Mouse (Mus musculus) layer of hippocampus, adult 6 months (tissue): Measurements from ENCODE around the gene Ciao1. TPM values are rescaled to one million over a fixed set of nuclear protein-coding genes. Genes with fewer than 3 reads are reported as not detected.

Source experiments
- long read RNA-seq, 2 experiments: library from polyadenylated mRNA; unstranded; transcript quantifications; one replicate each; pipeline ENCODE4 v2.0.0; 2019 to 2020
- polyA plus RNA-seq: library from polyadenylated mRNA; unstranded; fragments of <200 nt; fragmentation: Nextera tagmentation; gene quantifications from 2 replicates; pipeline ENCODE4 v1.2.3, GENCODE M21; 2021

The Ciao1 gene
- polyA plus RNA-seq = 36.4 and 36.7 TPM in 2 replicates
- long read RNA-seq, experiment 1, transcript Ciao1-201 (7 exons, 3,075 nt) = major isoform, 44 of 51 reads
- long read RNA-seq, experiment 1, partial matches to known transcripts = 4 of 51 reads
- long read RNA-seq, experiment 1, other reads (novel, unspliced or antisense) = 2 of 51 reads
- long read RNA-seq, experiment 2, transcript Ciao1-201 (7 exons, 3,075 nt) = major isoform, 137 of 151 reads
- long read RNA-seq, experiment 2, partial matches to known transcripts = 2 of 151 reads
- long read RNA-seq, experiment 2, other reads (novel, unspliced or antisense) = 9 of 151 reads

GRCm38 (mm10) chr2:127247592-127248333, at the start of gene Ciao1, which contains the start of gene Tmem127:
Gene Ciao1 (minus strand): TSS chr2:127247816.
Gene Tmem127 (plus strand): TSS chr2:127247908.

GRCm38 (mm10) chr2:127269491-127270299, 22.1 kb upstream of the Ciao1 start, which contains the start of gene Stard7:
Gene Stard7 (plus strand): TSS chr2:127270218.

GRCm38 (mm10) chr2:127207547-127208451, 39.8 kb downstream of the Ciao1 start, which contains the start of the genes 1810024B03Rik and Snrnp200:
Gene 1810024B03Rik (minus strand): TSS chr2:127208280.
Gene Snrnp200 (plus strand): TSS chr2:127208386.

Other genes with a start within 250 kb of the Ciao1 start
- gene Ap4e1, start 239.1 kb downstream of the Ciao1 start, polyA plus RNA-seq = 0.90 and 1.1 TPM in 2 replicates
- 43.2 and 45.1 TPM in 2 replicates for gene Blvra, start 177.2 kb downstream of the Ciao1 start, polyA plus RNA-seq
- gene Ncaph, start 113.9 kb downstream of the Ciao1 start, polyA plus RNA-seq = 0.99 and 1.1 TPM in 2 replicates
- 3.5 and 19.0 TPM in 2 replicates for gene Itpripl1, start 104.4 kb downstream of the Ciao1 start, polyA plus RNA-seq
- gene 1810024B03Rik, start 39.5 kb downstream of the Ciao1 start, polyA plus RNA-seq = 1.3 and 1.5 TPM in 2 replicates
- gene Snrnp200, start 39.4 kb downstream of the Ciao1 start, polyA plus RNA-seq = 18.6 and 25.0 TPM in 2 replicates
- 42.1 and 77.3 TPM in 2 replicates for gene Tmem127, start 92 bp upstream of the Ciao1 start, polyA plus RNA-seq
- 51.6 and 54.6 TPM in 2 replicates for gene Stard7, start 22.4 kb upstream of the Ciao1 start, polyA plus RNA-seq
- 1.5 and 2.7 TPM in 2 replicates for gene Dusp2, start 88.3 kb upstream of the Ciao1 start, polyA plus RNA-seq
- gene Astl, start 90.8 kb upstream of the Ciao1 start, polyA plus RNA-seq = not detected in 2 replicates
- gene Adra2b, start 115.4 kb upstream of the Ciao1 start, polyA plus RNA-seq = 0.68 and 0.88 TPM in 2 replicates
- not detected in 2 replicates for gene Gpat2, start 177.4 kb upstream of the Ciao1 start, polyA plus RNA-seq
- gene Fahd2a, start 196.7 kb upstream of the Ciao1 start, polyA plus RNA-seq = 39.0 and 41.6 TPM in 2 replicates